Mouse (Mus musculus) midbrain, embryonic 11.5 days (tissue): ENCODE measurements around the gene Extl2. TPM values are rescaled to one million over a fixed set of nuclear protein-coding genes. Genes with fewer than 3 reads are reported as not detected.

Experiments used
- ATAC-seq: fragments of 200-750 bp; cut with Nextera tagmentation; 2 replicates; pipeline ENCODE4 v1.8.0; 2017; ENCODE audit warnings: moderate TSS enrichment, moderate library complexity; ENCODE audit not compliant: low FRiP score
- DNase-seq: peaks from one replicate; pipeline ENCODE4 v3.0.0; 2015; ENCODE audit warnings: low spot score; ENCODE audit errors: missing footprints
- H3K27ac ChIP-seq: fragments of 300-500 bp; sonication (generic); 2 replicates; pipeline ENCODE4 v1.5.1; 2014; ENCODE audit warnings: low read depth, low read length
- H3K27me3 ChIP-seq: fragments of 300-500 bp; sonication (generic); 2 replicates; pipeline ENCODE4 v1.6.1; 2014; ENCODE audit warnings: mild to moderate bottlenecking, low read length, moderate library complexity, mixed read lengths; ENCODE audit not compliant: control insufficient read depth, insufficient read depth
- H3K36me3 ChIP-seq: fragments of 300-500 bp; sonication (generic); 2 replicates; pipeline ENCODE4 v1.6.1; 2014; ENCODE audit warnings: mild to moderate bottlenecking, low read length, moderate library complexity, mixed read lengths; ENCODE audit not compliant: control insufficient read depth, insufficient read depth
- H3K4me1 ChIP-seq: fragments of 300-500 bp; sonication (generic); 2 replicates; pipeline ENCODE4 v1.6.1; 2014; ENCODE audit warnings: low read length; ENCODE audit not compliant: control insufficient read depth, insufficient read depth
- H3K4me2 ChIP-seq: fragments of 300-500 bp; sonication (generic); 2 replicates; pipeline ENCODE4 v1.6.1; 2014; ENCODE audit warnings: mild to moderate bottlenecking, moderate library complexity
- H3K4me3 ChIP-seq: fragments of 300-500 bp; sonication (generic); 2 replicates; pipeline ENCODE4 v1.5.1; 2014; ENCODE audit warnings: low read depth, low read length
- H3K9ac ChIP-seq: fragments of 300-500 bp; sonication (generic); 2 replicates; pipeline ENCODE4 v1.6.1; 2014; ENCODE audit warnings: low read length
- H3K9me3 ChIP-seq: fragments of 300-500 bp; sonication (generic); 2 replicates; pipeline ENCODE4 v1.6.1; 2016; ENCODE audit warnings: low read length; ENCODE audit not compliant: control insufficient read depth
- WGBS: fragments of 180-500 bp; shearing (Covaris S2); extraction: QIAGEN DNeasy Blood & Tissue Kit; methylation state at CpG from one replicate; pipeline ENCODE4 v1.1.7; 2014; 5-methylcytosine and 5-hydroxymethylcytosine counted together
- polyA plus RNA-seq: library from polyadenylated mRNA; unstranded; fragments of >200 nt; fragmentation: Nextera tagmentation; extraction: Ambion mirVana; gene quantifications from 2 replicates; pipeline ENCODE4 v1.2.1, GENCODE M21; 2014

Gene Extl2
- polyA plus RNA-seq, 1 experiment from 2014 or later: 27.3 TPM

DNA sequence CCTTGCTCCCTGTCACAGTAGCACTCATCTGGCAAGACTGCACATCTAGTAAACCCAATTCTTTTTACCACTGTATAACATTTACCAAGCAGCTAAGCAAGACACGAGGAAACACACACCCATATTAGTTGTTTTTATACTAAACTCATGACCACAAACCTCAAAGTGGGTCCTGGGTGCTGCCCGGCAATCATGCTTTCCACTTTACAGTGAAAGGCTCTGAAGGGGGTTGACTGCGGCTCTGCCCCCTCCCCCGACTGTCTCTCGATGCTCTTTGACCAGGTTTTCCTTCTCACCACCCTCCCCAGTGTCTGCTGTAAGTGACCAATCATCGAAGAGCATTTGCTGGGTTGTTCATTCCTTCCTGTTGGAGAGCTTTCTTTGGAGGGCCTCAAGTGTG lies 33.0 kb upstream of the Extl2 start:
- Histone ChIP-seq H3K9me3 (no peaks in the 10 kb centered on the region), H3K4me2 (no peak overlapping the region), H3K36me3 (no peaks in the 10 kb centered on the region), H3K4me1 (no peaks in the 10 kb centered on the region), H3K4me3 (no peak overlapping the region), H3K27ac (no peak overlapping the region), H3K27me3 (no peaks in the 10 kb centered on the region), H3K9ac (no peak overlapping the region)
- ATAC-seq: no peak
- 91% methylated on average over 6 of the region's 6 CpGs for WGBS
- DNase-seq: no peak

DNA sequence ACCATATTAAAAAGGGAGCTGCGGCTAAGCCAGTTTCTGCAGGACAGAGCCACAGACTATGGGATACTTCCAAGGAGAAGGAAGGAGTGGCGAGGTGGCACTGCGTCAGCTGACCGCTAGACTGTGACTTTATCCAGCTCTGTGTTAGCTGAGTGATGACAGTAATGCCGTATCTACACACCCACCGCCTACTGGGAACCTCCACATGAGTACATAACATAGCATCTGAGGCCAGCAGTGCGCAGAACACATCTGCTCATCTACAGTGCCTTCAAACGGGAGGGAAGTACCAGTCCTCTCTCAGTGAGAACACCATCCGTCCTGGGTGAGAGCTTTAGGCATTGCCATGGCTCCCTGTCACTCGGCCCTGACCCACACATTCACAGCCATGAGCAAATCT lies 32.3 kb upstream of the Extl2 start:
- no peak overlapping the region for H3K9ac ChIP-seq
- no peak overlapping the region for H3K4me3 ChIP-seq
- H3K27me3 ChIP-seq: no peaks in the 10 kb centered on the region
- H3K9me3 ChIP-seq: no peaks in the 10 kb centered on the region
- no peak for ATAC-seq
- no peak overlapping the region for H3K4me2 ChIP-seq
- DNase-seq: no peak
- no peaks in the 10 kb centered on the region for H3K36me3 ChIP-seq
- no peaks in the 10 kb centered on the region for H3K4me1 ChIP-seq
- WGBS: 94% methylated on average over 10 of the region's 10 CpGs
- no peak overlapping the region for H3K27ac ChIP-seq

DNA sequence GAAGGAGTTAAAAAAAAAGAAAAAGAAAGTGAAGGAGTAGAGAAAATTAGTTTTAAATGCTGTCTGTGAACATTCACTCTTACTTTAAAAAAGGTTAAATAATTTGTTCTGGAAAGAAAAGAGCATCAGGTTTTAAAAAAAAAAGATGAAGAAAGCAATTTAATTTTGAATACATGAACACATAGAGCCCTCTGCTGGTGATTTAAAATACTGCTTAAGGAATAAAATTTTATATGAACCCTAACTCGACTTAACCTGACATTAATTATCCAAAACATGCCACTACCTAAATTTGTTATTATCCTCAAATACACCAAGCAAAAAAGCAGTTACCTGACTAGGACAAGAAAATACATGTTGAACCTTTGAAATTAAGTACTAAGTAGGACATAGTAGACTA lies 28.3 kb upstream of the Extl2 start:
- Histone ChIP-seq H3K36me3 (peaks cover 3% of the 10 kb centered on the region; the same call in 1 of the 2 replicates), H3K9ac (no peak overlapping the region), H3K4me3 (no peak overlapping the region), H3K4me2 (no peak overlapping the region), H3K27ac (no peak overlapping the region), H3K27me3 (no peaks in the 10 kb centered on the region), H3K4me1 (no peaks in the 10 kb centered on the region), H3K9me3 (no peaks in the 10 kb centered on the region)
- ATAC-seq: no peak
- peak; percentile 89 for DNase-seq
- WGBS: 54% methylated on average over 1 of the region's 1 CpGs

DNA sequence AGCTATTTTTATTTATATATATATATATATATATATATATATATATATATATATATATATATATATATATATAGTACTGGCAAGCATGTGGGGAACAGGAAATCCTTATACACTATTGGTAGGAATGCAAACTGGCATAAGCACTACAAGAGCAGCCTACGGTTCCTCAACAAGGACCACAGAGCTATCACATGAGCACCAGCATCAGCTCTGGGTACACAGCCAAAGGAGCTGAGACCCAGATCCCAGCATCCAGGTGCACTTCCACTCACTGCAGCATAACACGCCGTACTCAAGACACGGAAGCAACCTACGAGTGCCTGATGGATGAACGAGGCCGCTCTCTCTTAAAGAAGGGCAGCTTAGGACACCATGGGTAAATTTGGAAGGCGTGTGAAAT lies 24.0 kb upstream of the Extl2 start:
- no peaks in the 10 kb centered on the region for H3K4me1 ChIP-seq
- no peak overlapping the region for H3K9ac ChIP-seq
- H3K27me3 ChIP-seq: no peaks in the 10 kb centered on the region
- 95% methylated on average over 8 of the region's 8 CpGs for WGBS
- no peaks in the 10 kb centered on the region for H3K9me3 ChIP-seq
- H3K27ac ChIP-seq: no peak overlapping the region
- H3K36me3 ChIP-seq: peaks cover 6% of the 10 kb centered on the region; the same call in 1 of the 2 replicates
- H3K4me3 ChIP-seq: no peak overlapping the region
- no peak overlapping the region for H3K4me2 ChIP-seq
- ATAC-seq (no peak), DNase-seq (no peak)

DNA sequence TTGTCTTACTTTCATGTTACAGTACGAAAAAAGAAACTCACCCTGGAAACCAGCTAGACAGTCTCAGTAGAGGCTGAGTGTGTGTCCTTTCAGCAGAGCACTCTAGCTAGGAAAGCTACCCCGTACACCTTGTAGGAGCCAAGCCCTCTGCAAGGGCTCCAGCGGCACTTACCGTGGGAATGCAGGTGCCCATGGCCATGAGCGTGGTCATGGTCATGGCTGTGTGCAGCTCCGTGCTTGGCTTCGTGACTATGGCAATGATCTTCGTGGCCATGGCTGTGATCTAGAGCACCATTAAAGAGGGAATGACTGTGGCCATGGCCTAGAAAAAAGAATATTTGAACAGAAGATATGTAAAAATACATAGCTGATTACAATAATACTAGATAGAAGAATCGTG lies 22.6 kb upstream of the Extl2 start:
- H3K4me2 ChIP-seq: no peak overlapping the region
- H3K36me3 ChIP-seq: peaks cover 6% of the 10 kb centered on the region; the same call in 1 of the 2 replicates
- WGBS: 93% methylated on average over 9 of the region's 9 CpGs
- no peaks in the 10 kb centered on the region for H3K9me3 ChIP-seq
- no peak for DNase-seq
- H3K27me3 ChIP-seq: no peaks in the 10 kb centered on the region
- H3K9ac ChIP-seq: no peak overlapping the region
- no peak for ATAC-seq
- no peak overlapping the region for H3K4me3 ChIP-seq
- H3K27ac ChIP-seq: no peak overlapping the region
- no peaks in the 10 kb centered on the region for H3K4me1 ChIP-seq

DNA sequence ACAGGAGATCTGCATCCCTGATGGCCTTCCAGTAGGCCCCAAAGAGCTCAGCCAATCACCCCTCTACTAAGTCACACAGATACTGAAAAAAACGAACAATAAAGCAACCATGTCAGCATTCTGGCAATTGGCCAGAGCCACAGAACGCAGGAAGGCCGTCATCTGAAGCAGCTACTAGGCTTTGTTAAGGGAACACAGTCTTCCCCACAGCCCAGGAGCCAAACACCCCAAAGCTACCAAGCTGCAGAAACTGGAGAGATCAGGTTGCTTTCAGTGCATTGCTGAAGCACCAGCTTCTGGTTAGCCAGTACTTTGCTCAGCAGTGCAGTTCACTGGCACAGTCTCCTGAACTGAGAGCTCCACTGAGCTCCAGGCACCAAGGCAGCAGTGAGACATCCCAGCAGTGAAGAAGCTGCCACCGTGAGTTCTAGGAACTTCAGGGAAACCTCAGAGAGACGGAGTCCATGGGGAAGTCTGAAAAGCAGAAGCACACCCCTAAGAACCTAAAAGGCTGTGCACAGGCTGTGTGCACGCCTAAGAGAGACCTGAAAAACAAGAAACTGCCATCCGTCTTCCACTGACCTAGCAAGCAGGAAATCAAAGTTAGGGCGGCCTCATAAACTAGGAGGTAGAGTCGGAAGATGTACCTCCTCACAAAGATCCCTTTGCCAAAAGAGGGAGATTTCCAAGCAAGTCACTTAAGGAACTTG lies 21.9 kb upstream of the Extl2 start:
- Histone ChIP-seq H3K9ac (no peak overlapping the region), H3K27ac (no peak overlapping the region), H3K4me3 (no peak overlapping the region), H3K9me3 (no peaks in the 10 kb centered on the region), H3K27me3 (no peaks in the 10 kb centered on the region), H3K4me2 (no peak overlapping the region), H3K4me1 (no peaks in the 10 kb centered on the region), H3K36me3 (peaks cover 6% of the 10 kb centered on the region; the same call in 1 of the 2 replicates)
- DNase-seq (no peak), ATAC-seq (no peak)
- WGBS: 88% methylated on average over 9 of the region's 9 CpGs

DNA sequence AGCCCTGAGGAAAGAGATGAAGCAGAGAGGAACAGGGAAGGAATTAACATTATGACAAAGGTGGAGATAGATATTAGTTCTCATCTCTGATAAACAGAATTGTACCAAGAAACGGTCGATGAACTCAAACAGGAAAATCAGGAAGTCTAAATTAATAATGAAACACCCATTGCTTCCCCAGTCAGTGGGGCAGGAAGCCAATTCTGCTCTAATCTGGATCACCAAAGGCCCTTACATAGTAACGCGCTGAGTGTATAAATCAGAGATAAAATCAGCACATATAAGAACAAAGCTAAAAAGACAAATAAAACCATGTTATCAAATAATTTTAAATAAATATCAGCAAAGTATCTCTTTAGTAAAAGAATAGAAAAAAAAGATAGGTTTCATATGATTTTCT lies 15.2 kb upstream of the Extl2 start:
- no peaks in the 10 kb centered on the region for H3K9me3 ChIP-seq
- H3K4me2 ChIP-seq: no peak overlapping the region
- no peak for ATAC-seq
- no peaks in the 10 kb centered on the region for H3K4me1 ChIP-seq
- DNase-seq: no peak
- H3K27ac ChIP-seq: no peak overlapping the region
- H3K4me3 ChIP-seq: no peak overlapping the region
- H3K9ac ChIP-seq: no peak overlapping the region
- H3K36me3 ChIP-seq: no peaks in the 10 kb centered on the region
- WGBS: 95% methylated on average over 4 of the region's 4 CpGs
- H3K27me3 ChIP-seq: no peaks in the 10 kb centered on the region

DNA sequence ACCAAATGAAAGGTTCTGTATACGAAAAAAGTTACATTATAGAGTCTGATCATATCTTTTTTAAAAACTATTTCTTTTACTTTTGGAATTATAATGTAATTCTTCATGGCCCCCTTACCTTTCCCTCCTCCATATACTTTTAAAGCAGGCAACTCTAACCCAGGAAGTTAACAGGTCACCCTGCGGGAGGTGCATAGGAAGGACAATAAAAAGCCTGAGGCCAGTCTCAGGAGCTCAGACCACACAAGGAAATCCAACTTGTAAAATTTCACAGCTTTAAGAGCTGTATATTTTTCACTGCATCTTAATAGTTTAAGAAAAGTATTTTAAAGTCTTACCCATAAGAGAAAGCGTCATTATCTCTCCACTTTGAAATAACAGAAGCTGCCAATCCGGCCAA lies 14.7 kb upstream of the Extl2 start:
- DNase-seq (no peak), ATAC-seq (no peak)
- Histone ChIP-seq H3K27me3 (no peaks in the 10 kb centered on the region), H3K4me3 (no peak overlapping the region), H3K27ac (no peak overlapping the region), H3K9me3 (no peaks in the 10 kb centered on the region), H3K36me3 (no peaks in the 10 kb centered on the region), H3K4me2 (no peak overlapping the region), H3K4me1 (no peaks in the 10 kb centered on the region), H3K9ac (no peak overlapping the region)
- 88% methylated on average over 4 of the region's 4 CpGs for WGBS

DNA sequence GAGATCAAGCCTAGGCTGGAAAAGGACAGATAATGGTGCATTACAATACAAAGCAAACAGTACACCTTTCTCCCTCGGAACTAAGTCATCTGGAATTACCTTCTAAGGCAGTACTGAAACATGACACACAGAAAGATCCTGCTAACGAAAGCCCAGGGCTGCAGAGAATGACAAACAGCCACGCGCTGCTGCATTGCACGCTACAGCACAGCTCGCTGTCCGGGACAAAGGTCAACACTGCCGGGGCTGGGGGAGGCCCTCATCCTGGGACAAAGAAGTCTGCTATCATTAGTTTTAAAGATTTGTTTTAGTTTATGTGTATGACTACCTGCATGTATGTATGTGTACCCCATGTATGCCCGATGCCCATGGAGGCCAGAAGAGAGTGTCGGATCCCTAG lies 14.2 kb upstream of the Extl2 start:
- Histone ChIP-seq H3K9me3 (no peaks in the 10 kb centered on the region), H3K27ac (no peak overlapping the region), H3K27me3 (no peaks in the 10 kb centered on the region), H3K36me3 (peaks cover 4% of the 10 kb centered on the region; the same call in 1 of the 2 replicates), H3K4me2 (no peak overlapping the region), H3K4me3 (no peak overlapping the region), H3K4me1 (no peaks in the 10 kb centered on the region), H3K9ac (no peak overlapping the region)
- no peak for ATAC-seq
- WGBS: 87% methylated on average over 10 of the region's 10 CpGs
- no peak for DNase-seq
